Mouse (Mus musculus) monocyte, adult 59 days (primary cell): Measurements from ENCODE around the gene Fgd1. TPM values are rescaled to one million over a fixed set of nuclear protein-coding genes. Genes with fewer than 3 reads are reported as not detected.

Experiments used
- total RNA-seq, 2 experiments: library from RNA; stranded (reverse); gene quantifications; one replicate each; pipeline ENCODE4 v1.2.4; 2023

The Fgd1 gene
- under 1 TPM; 0.21 to 0.34 TPM for total RNA-seq

GRCm38 (mm10) chrX:151045850-151046249 is at the start of gene Fgd1:
Fgd1 (plus strand) TSS chrX:151046150.

DNA sequence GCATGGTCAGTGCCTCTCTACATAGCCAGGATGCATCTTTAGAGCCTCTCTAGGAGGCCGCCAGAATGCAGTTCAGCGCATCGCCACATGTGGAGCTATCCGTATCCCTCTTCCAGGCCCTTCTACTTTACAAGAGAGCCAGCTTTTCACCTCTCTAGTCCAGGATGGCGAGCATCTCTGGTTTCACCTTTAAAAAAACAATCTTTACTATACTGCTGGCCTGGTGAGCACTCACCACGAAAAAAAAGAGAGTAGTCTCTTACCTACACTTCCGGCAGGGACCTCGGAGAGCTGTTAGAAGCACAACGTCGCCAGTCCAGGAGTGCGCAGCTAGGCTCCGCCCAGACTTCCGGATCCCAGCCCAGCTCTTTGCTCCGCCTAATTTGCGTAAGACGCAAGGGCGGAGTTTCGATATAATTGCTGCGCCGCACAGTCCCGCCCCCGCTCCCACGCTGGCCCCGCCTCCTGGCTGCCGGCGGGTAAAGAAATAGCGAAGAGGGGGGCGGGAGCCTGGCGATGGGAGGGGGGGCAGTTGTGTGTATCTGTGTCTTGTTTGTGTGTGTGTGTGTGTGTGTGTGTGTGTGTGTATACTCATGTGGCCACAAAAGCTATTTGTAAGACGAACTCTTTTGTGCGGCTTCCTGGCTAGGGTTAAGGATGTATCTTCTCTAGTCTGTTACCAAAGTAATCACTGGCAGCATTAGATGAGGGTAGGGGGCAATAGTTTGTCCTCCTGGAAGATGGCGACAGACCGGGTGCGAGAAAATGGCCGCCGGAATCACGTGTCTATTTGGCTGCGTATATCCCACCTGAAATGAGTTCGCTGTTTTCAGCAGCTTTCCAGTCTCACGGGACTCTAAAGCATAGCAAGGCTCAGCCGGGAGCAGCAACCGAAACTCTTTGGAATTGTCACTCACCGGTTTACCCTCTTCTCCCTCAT is 28.7 kb upstream of the Fgd1 start, which contains the start of gene Gnl3l:
Gene Gnl3l, minus strand, starts transcription at position 385 of the 940 bp plus-strand sequence.

DNA sequence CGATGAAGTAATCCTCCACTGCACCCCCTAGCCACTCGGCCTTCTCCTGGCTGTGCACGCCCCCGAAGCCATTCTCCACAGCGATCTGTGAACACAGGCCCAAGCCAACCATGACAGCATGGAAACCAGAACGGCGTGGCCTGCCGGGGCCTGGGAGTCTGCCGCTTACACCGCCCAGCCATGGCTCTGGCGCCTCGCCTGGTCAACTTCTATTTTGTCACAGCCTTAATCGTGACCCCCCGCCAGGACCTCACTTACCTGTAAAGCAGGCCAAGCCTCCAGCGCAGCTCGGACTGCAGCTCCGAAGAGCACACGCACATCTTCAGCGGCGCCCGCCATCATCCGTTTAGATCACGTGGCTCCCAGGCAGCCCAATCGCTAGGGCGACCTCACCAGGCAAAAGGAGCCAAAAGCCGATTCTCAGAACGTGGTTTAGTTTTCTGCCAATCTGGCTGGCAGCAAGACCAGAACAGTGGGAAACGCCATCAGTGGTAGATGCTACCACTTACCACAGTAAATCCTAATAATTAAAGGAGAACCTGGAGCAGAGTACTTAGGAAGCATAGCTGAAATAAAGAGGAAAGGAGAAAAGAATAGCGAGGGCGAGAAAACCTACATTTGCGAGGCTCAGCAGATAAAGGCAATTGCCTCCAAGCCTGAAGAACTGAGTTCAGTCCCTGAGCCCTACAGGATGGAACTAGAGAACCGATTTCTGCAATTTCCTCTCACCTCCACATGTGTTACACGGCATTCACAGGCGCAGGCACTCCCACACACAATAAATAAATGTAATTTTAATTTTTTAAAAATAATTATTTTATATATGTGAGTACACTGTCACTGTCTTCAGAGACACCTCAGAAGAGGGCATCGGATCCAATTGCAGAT is 50.5 kb downstream of the Fgd1 start, which contains the start of gene Tsr2:
Gene Tsr2, minus strand, starts transcription at position 373 of the 888 bp plus-strand sequence.

Other genes starting within 250 kb of the Fgd1 start
- 1 to 10 TPM; 1.9 to 2.2 TPM for gene Maged2, start 231.8 kb upstream of the Fgd1 start, total RNA-seq
- gene Gnl3l, start 28.8 kb upstream of the Fgd1 start, total RNA-seq: 10 to 100 TPM; 17.1 to 23.2 TPM
- 10 to 100 TPM; 10.5 to 15.3 TPM for gene Tsr2, start 50.4 kb downstream of the Fgd1 start, total RNA-seq
- not detected for gene Wnk3, start 151.9 kb downstream of the Fgd1 start, total RNA-seq